Mouse (Mus musculus) brain, adult 2 months (tissue): Measurements from ENCODE around the gene Armc6.

Experiments used
- DNase-seq: peaks from one replicate; pipeline ENCODE4 v3.0.0; 2011; ENCODE audit warnings: low read depth, low spot score

Gene Armc6

GRCm38 (mm10) chr8:70234080-70234780 lies at the start of gene Armc6, which contains the start of gene Sugp2:
Gene Armc6, minus strand, starts transcription at chr8:70234466.
Gene Sugp2, plus strand, starts transcription at chr8:70234226.
- peak; percentile 98 for DNase-seq

DNA sequence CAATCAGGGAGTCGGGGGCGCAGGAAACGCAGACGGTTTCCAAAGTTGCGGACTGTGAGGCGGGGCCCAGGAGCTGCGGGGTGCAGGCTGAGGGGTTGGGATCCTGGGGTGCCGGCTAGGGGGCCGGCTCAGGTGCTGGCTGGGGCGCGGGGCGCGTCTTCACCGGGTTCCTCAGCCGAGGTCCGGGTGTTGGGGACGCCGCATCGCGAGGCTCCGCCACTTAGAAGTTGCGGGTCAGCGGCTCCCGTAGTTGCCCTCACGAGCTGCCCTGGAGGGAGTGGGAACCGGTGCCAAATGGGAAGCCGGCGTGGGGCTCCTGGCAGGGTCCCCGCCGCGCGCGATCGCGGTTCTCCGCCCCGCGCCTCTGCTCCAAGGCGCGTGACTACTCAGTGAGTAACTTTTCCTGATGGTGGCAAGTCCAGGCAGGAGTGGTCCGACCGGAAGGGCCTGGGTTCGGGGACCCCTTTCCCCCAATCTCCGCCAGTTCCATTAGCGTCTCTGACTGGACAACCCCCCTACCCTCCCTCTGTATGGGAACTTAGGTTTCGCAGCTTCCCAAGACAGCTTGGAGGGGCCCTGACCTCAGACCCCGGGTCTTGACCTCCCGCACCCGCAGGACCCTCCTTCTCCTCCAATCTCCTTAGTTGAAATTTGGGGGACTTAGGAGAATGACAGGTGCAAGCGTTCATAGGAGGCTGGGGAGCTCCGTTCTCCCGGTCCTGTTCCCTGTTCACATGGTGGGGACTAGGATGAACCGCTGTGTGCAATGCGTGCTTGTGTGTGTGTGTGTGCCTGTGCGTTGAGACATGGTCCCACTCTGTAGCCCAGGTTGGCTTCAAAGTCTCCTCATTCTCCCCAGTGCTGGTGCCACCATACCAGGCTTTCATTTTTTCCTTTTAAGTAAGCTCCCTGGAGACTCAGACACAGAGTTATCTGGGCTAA lies 49.1 kb upstream of the Armc6 start:
- DNase-seq: no peak

GRCm38 (mm10) chr8:70282603-70283135 lies 48.4 kb upstream of the Armc6 start, which contains the start of gene Homer3:
Gene Homer3, plus strand, starts transcription at chr8:70282827.
- peak; percentile 89 for DNase-seq

DNA sequence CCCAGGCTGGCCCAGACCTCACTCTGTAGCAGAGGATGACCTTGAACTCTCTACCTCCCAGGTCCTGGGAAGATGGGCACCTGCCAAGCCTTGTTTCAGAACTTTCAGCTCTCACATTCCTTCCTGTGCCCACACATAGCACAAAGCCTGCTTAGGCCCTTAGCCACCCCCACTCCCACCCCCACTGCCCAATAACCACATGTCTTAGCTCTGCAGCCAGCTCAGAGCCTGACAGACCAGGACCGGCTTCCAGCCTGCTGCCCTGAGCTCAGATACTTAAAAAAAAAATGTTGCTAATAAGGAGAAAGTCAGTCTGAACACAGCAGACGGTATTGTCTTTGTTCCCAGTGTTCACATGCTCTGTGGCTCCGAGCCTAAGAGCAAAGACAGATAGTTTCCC lies 46.7 kb upstream of the Armc6 start:
- no peak for DNase-seq

GRCm38 (mm10) chr8:70279266-70279665 lies 45.0 kb upstream of the Armc6 start:
- peak; percentile 44 for DNase-seq

GRCm38 (mm10) chr8:70278175-70278574 lies 43.9 kb upstream of the Armc6 start:
- DNase-seq: peak; percentile 63

DNA sequence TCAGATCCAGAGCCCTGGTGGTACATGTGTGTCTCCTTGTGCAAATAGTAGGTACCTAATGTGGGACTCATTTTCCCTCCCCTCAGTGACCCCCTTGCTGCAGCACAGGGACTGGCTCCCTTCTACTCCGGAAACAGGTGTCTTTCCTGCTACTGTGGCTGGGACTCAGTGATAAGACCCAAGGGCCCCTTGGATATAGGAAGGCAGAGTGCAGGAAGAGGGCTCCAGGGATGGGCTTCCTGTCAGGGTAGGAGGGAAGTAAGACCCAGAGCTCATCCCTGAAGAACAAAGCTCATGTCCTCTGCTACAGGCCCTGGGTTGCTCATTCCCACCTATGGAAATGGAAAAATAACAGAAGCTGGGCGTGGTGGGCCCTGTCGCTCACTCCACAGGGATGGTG lies 42.2 kb upstream of the Armc6 start:
- no peak for DNase-seq

DNA sequence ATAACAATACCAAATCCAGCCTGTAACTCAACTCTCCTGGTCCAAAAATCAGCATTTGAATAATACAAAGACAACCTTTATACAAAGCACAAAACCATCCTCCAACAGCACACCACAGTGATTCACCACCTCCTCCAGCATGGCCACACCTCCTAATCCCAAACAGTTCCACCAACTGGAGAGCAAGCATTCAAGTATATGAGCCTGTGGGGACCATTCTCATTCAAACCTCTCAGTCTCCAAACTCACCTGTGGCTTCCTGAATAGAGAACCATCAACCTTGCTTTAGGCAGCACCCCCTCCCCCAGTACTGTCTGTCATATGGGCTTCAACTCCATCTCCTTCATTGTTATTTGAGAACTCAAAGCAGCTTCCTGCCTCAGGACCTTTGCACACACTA lies 40.1 kb upstream of the Armc6 start:
- no peak for DNase-seq

DNA sequence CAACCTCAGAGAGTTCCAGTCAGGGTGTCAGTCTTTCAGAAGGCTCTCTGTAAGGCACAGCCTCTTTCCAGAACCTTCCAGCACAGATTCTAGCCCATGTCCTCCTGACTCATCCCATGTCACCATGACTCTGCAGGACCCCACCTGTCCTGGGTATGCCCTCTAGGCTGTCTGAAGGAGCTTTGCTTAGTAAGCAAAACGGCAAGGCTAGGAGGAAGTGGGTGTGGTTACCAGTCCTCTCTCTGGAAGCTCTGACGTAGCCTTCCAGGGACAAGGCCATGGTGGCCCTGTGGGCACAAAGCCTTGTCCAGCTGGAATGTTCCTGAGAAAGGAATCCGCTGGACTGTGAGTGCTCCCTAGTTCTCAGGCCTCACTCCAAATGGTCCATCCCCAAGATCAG lies 38.7 kb upstream of the Armc6 start:
- DNase-seq: no peak

GRCm38 (mm10) chr8:70268799-70269565 lies 34.7 kb upstream of the Armc6 start:
- DNase-seq: peak; percentile 63

DNA sequence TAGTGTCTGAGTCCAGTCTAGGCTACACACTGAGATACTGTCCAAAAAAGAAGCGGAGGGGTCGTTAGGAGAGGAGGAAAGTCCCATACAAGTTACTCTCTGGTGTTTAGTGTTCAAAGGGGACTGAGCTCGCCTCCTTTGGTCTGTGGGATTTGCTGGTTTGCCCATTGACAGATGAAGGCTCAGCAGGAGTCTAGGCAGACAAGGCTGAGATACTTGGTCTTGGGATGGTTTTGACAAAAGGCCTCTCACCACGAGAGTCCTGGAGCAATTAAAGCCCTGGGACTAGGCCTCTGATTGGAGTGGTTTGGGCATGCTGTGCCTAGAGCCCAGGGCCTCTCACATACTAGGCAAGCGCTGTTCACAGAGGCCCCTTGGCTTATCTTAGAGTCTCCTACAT lies 34.0 kb upstream of the Armc6 start:
- peak; percentile 66 for DNase-seq

GRCm38 (mm10) chr8:70267674-70268073 lies 33.4 kb upstream of the Armc6 start:
- DNase-seq: no peak

DNA sequence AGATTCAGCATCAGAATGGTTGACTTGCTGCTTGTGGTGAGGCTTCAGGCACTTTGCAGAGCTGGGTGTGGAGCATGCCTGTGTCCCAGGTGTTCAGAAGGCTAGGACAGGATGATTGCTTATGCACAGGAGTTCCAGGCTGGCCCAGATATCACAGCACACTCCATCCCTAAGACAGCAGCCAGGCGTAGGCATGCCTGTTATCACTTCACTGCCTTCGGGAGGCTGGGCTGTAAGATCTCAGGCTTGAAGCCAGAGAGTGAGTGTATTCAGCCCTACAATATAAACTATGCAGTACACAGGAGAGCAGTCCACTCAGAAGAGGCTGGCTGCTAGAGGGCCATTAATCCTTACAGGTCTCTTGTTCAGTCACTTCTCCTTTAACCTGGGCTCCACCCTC lies 24.8 kb upstream of the Armc6 start:
- DNase-seq: peak; percentile 40

DNA sequence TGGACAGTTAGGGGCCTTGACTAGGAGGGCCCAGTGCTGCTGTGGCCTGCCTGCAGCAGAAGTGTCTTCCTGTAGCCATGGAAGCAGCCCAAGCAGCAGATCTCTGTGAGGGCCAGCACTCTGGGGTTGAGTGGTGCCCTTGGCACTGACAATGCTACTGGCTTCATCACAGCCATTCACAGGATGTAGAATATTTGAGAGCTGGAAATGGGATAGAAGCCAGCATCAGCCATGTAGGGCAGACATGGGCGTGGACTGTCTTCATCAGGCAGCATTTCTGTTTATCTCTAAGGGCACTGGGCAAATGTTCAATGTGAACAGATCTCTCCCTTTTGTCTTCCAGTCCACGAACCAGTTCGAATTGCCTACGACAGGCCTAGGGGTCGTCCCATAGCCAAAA lies 24.3 kb upstream of the Armc6 start:
- peak; percentile 43 for DNase-seq

GRCm38 (mm10) chr8:70257456-70257855 lies 23.2 kb upstream of the Armc6 start:
- peak; percentile 74 for DNase-seq

DNA sequence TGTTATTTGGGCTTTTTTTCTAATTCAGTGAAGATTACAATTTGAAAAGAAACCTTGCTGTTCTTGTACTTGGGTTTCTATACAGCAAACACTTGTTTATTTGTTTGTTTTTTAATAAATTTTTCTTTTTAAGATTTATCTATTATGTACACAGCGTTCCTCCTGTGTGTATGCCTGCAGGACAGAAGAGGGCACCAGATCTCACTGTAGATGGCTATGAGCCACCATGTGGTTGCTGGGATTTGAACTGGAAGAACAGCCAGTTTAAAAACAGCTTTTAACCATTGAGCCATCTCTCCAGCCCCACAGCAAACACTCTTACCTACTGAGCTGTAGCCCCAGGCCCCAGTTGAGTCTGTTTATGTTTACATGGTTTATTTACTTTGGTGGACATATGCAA lies 20.4 kb upstream of the Armc6 start:
- no peak for DNase-seq

DNA sequence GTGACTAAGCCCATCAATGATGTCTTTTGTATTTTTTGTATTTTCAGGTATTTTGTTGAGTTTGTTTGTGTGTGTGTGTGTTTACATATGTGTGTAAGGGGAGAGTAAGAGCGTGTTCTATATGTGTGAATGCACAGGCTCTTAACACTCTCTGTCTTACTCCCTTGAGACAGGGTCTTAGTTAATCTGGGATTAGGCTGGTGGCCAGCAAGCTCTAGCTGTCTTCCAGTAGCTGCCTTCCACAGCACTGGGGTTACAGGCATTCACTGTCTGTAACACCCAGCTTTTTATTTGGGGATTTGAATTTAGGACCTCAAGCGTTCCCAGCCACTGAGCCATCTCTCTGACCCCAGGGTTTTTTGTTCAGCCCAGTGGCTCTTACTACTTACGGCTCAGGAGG lies 13.6 kb upstream of the Armc6 start:
- no peak for DNase-seq

DNA sequence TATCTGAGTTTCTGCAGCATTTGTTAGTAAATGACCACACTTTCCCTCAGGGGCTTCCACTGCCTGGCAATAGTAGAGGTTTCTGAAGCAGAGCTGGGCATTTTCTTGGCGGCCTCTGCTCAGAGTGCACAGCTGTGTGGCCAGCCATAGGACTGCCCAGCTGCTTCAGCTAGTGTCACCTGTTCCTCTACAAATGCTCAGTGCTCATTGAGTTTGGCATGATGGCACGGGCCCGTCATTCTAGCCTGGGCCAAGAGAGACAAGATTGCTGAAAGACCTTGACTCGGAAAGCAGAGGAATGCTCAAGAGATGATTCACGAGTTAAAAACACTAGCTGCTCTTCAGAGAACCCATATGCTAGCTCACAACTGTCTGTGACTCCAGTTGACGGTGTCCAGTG lies 12.4 kb upstream of the Armc6 start:
- DNase-seq: no peak

DNA sequence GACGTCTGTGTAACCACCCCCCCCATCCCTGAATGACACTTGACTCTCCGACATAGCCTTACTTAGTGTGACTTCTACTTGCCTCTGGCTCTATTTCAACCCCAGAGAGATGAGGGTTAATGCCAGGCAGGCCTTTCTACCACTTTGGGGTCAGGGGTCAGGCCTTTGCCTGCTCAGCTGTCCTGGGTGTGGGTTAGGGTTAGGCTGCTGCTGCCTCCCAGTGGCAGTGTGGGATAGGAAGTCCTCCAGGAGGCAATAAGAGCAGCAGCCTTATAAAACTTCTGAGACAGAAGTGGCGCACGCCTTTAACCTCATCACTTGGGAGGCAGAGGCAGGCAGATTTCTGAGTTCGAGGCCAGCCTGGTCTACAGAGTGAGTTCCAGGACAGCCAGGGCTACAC lies 6.4 kb upstream of the Armc6 start:
- DNase-seq: no peak

GRCm38 (mm10) chr8:70237842-70238241 lies 3.6 kb upstream of the Armc6 start:
- DNase-seq: no peak

DNA sequence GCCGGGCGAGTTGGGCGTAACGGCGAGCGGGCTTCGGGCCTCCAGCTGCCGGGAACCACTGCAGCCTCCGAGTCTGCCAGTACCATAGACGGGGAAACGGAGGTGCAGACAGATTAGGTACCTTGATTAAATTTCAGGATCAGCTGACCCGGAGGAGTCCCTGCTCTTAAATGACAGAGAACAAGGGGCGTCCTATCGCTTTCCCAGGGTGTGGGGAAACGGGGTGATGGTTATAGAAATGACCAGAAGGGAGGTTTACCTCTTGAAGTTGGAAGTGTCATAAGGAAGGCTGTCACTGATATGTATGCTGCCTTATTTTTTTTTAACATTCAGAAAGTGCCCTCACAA lies 489 bp upstream of the Armc6 start:
- no peak for DNase-seq

- DNase-seq: peak; percentile 15
Observed at GRCm38 (mm10) chr8:70233606-70234005, 660 bp downstream of the Armc6 start.
